Mouse (Mus musculus) neural tube, embryonic 14.5 days (tissue): Measurements from ENCODE around the gene Vamp1. TPM values are rescaled to one million over a fixed set of nuclear protein-coding genes. Genes with fewer than 3 reads are reported as not detected.

Experiments
- ATAC-seq: fragments of 200-750 bp; cut with Nextera tagmentation; 2 replicates; pipeline ENCODE4 v1.8.0; 2017; ENCODE audit warnings: low read depth, mild to moderate bottlenecking, moderate TSS enrichment, moderate library complexity
- H3K27ac ChIP-seq: fragments of 300-500 bp; sonication (generic); 2 replicates; pipeline ENCODE4 v1.5.1; 2014; ENCODE audit warnings: low read depth, mild to moderate bottlenecking, control low read depth, low read length, moderate library complexity, mixed read lengths
- H3K27me3 ChIP-seq: fragments of 300-500 bp; sonication (generic); 2 replicates; pipeline ENCODE4 v1.6.1; 2014; ENCODE audit warnings: low read length; ENCODE audit not compliant: control insufficient read depth, insufficient read depth
- H3K36me3 ChIP-seq: fragments of 300-500 bp; sonication (generic); 2 replicates; pipeline ENCODE4 v1.6.1; 2014; ENCODE audit warnings: low read length, mixed read lengths; ENCODE audit not compliant: control insufficient read depth, insufficient read depth
- H3K4me1 ChIP-seq: fragments of 300-500 bp; sonication (generic); 2 replicates; pipeline ENCODE4 v1.6.1; 2014; ENCODE audit warnings: low read length; ENCODE audit not compliant: control insufficient read depth, insufficient read depth
- H3K4me2 ChIP-seq: fragments of 300-500 bp; sonication (generic); 2 replicates; pipeline ENCODE4 v1.6.1; 2014; ENCODE audit warnings: mild to moderate bottlenecking, low read depth, low read length, control low read depth
- H3K4me3 ChIP-seq: fragments of 300-500 bp; sonication (generic); 2 replicates; pipeline ENCODE4 v1.5.1; 2014; ENCODE audit warnings: low read depth, low read length, control low read depth, mixed read lengths
- H3K9ac ChIP-seq: fragments of 300-500 bp; sonication (generic); replicated peaks from 2 replicates; pipeline ENCODE4 v1.6.1; 2014; ENCODE audit warnings: low read depth, mild to moderate bottlenecking, control low read depth, low read length, mixed read lengths
- H3K9me3 ChIP-seq: fragments of 300-500 bp; sonication (generic); 2 replicates; pipeline ENCODE4 v1.6.1; 2016; ENCODE audit warnings: low read length; ENCODE audit not compliant: control insufficient read depth
- WGBS: fragments of 180-500 bp; shearing (Covaris S2); extraction: QIAGEN DNeasy Blood & Tissue Kit; methylation state at CpG from one replicate; pipeline ENCODE4 v1.1.7; 2014; 5-methylcytosine and 5-hydroxymethylcytosine counted together
- polyA plus RNA-seq: library from polyadenylated mRNA; unstranded; fragments of >200 nt; fragmentation: Nextera tagmentation; extraction: Ambion mirVana; gene quantifications from 2 replicates; pipeline ENCODE4 v1.2.1, GENCODE M21; 2014

Vamp1 gene
- polyA plus RNA-seq, 1 experiment from 2014 or later = 21.2 TPM

DNA sequence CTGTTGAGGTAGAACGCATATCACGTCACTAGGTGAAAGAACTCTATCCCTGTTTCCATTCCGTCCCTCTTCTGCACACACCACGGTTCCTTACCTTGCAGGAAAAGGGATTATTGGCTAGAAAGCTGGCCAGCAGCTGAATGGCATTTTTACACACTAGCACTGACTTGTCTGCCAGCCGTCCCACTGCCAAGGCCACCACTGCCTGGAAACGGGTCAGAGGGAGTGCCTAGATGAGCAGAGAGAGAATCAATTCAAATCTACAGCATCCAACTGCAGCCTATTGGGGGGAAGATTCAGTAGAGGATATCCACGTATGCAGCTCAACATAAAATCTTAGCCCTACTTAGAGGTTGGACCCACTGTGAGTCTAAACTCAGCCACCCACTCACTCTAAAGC lies 35.8 kb upstream of the Vamp1 start:
- no peak overlapping the region for H3K4me3 ChIP-seq
- no peaks in the 10 kb centered on the region for H3K4me1 ChIP-seq
- no peak overlapping the region for H3K27ac ChIP-seq
- no peak for ATAC-seq
- peaks cover 72% of the 10 kb centered on the region for H3K36me3 ChIP-seq
- no peak overlapping the region for H3K9ac ChIP-seq
- no peaks in the 10 kb centered on the region for H3K27me3 ChIP-seq
- H3K4me2 ChIP-seq = no peak overlapping the region
- WGBS = 95% methylated on average over 7 of the region's 7 CpGs
- no peaks in the 10 kb centered on the region for H3K9me3 ChIP-seq

DNA sequence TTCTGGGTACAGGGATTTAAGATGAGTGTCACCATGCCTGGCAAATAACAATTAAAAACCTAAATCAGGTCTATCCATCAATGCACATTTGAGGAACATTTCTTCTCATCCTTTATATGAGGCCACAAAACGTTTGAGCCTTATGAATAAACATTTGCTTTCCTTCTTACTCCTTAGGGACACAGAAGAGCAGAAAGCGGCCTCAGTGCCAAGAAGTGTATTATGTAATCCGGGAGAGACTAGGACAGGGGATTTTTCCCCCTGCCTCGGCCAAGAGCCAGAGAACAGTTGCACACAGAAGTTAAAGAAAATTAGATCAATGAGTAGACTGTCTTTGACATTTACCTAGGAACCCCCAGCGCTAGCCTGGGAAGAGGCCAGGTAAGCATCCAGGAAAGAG lies 33.2 kb upstream of the Vamp1 start:
- H3K27ac ChIP-seq = no peak overlapping the region
- H3K4me1 ChIP-seq = no peaks in the 10 kb centered on the region
- H3K9me3 ChIP-seq = no peaks in the 10 kb centered on the region
- ATAC-seq = no peak
- H3K4me2 ChIP-seq = no peak overlapping the region
- H3K36me3 ChIP-seq = peaks cover 71% of the 10 kb centered on the region
- no peaks in the 10 kb centered on the region for H3K27me3 ChIP-seq
- no peak overlapping the region for H3K4me3 ChIP-seq
- 71% methylated on average over 5 of the region's 5 CpGs for WGBS
- H3K9ac ChIP-seq = no peak overlapping the region

DNA sequence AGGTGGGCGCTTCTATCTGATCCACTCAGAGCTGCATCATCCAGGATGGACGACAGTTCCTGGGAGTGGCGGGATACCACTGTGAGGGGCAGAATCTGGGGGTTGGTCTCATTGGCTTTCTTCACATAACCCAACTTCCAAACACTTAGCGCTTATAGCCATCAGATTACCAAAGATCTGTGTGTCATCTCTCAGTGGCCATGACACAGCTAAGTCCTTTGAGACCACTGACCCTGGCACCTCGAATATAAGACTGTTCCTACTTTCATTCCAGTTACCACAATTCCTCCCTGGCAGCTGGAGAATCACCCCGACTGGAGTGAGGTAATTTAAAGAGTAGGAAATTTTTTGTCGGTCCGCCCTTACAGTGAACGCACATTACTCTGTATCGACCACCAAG lies 29.1 kb upstream of the Vamp1 start:
- peaks cover 50% of the 10 kb centered on the region for H3K36me3 ChIP-seq
- WGBS = 96% methylated on average over 10 of the region's 10 CpGs

GRCm38 (mm10) chr6:125190816-125191215 lies 24.5 kb upstream of the Vamp1 start:
- Histone ChIP-seq H3K4me1 (peaks cover 6% of the 10 kb centered on the region; the same call in 1 of the 2 replicates), H3K9me3 (no peaks in the 10 kb centered on the region), H3K27me3 (no peaks in the 10 kb centered on the region), H3K4me2 (peak overlapping the region; percentile 90), H3K27ac (peak overlapping the region; percentile 97; the same call in 1 of the 2 replicates), H3K4me3 (peak overlapping the region; percentile 66), H3K36me3 (peaks cover 21% of the 10 kb centered on the region), H3K9ac (peak overlapping the region; percentile 37)
- ATAC-seq = no peak

More for the DNA sequence above, 29.1 kb upstream of the Vamp1 start:
- Histone ChIP-seq H3K27me3 (no peaks in the 10 kb centered on the region), H3K4me1 (no peaks in the 10 kb centered on the region), H3K4me3 (no peak overlapping the region), H3K4me2 (no peak overlapping the region), H3K9ac (no peak overlapping the region), H3K27ac (no peak overlapping the region), H3K9me3 (no peaks in the 10 kb centered on the region)
- ATAC-seq = no peak

- peak within 1 kb of the TSS; percentile 70 for H3K9ac ChIP-seq
- peaks cover 6% of the 10 kb centered on the region; the same call in 1 of the 2 replicates for H3K4me1 ChIP-seq
- H3K36me3 ChIP-seq = peaks cover 18% of the 10 kb centered on the region
- WGBS = under 1% methylated on average over 54 of the region's 54 CpGs
- no peaks in the 10 kb centered on the region for H3K9me3 ChIP-seq
- no peaks in the 10 kb centered on the region for H3K27me3 ChIP-seq
- peak; percentile 98 for ATAC-seq
- peak within 1 kb of the TSS; percentile 97 for H3K27ac ChIP-seq
- H3K4me3 ChIP-seq = peak within 1 kb of the TSS; percentile 66
- H3K4me2 ChIP-seq = peak within 1 kb of the TSS; percentile 90
These were observed 23.9 kb upstream of the Vamp1 start, which contains the start of the genes Ncapd2 and Mrpl51 for GRCm38 (mm10) chr6:125191332-125192015. Ncapd2 (minus strand) TSS chr6:125191701. Mrpl51 (plus strand) TSS chr6:125191801.

DNA sequence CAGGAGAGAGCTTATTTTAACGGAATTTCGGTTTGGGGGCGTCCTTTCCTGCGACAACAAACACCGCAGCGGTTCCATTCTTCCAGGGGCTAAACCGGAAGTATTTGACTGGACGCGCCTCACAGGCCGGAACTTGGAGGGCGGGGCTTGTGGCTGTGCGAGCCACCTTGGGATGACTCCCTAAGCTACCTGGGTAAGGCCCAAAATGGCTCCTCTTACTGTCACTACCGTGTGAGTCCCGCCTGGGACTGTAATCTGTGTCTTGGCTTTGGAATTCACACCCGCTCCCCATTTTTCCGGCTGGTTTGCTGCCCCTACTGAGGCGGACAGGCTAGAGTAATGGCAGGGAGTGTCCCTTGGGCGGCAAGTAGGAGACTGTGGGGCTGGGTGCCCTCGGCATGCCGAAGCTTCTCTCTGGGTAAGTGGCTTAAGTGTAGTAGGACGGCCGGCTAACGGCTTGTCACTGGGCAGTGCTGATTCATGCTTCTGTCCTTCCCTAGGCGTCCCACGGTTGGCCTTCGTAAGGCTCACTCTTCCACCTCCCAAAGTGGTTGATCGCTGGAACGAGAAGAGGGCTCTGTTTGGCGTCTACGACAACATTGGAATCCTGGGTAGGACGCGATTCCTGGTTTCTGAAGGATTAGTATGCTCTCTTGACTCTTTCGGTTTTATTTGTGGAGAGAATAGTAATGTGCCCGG lies 23.2 kb upstream of the Vamp1 start:
- Histone ChIP-seq H3K4me2 (peak overlapping the region; percentile 90), H3K9ac (peak overlapping the region; percentile 70), H3K27me3 (no peaks in the 10 kb centered on the region), H3K36me3 (peaks cover 12% of the 10 kb centered on the region), H3K27ac (peak overlapping the region; percentile 97), H3K4me1 (peaks cover 6% of the 10 kb centered on the region; the same call in 1 of the 2 replicates), H3K4me3 (peak overlapping the region; percentile 66), H3K9me3 (no peaks in the 10 kb centered on the region)
- under 1% methylated on average over 34 of the region's 34 CpGs for WGBS
- ATAC-seq = peak; percentile 96

GRCm38 (mm10) chr6:125192841-125193240 lies 22.5 kb upstream of the Vamp1 start:
- Histone ChIP-seq H3K4me1 (peaks cover 6% of the 10 kb centered on the region; the same call in 1 of the 2 replicates), H3K36me3 (peaks cover 6% of the 10 kb centered on the region; the same call in 1 of the 2 replicates), H3K4me2 (peak overlapping the region; percentile 90), H3K9ac (peak overlapping the region; percentile 70), H3K27ac (peak overlapping the region; percentile 97), H3K27me3 (no peaks in the 10 kb centered on the region), H3K4me3 (peak overlapping the region; percentile 66), H3K9me3 (no peaks in the 10 kb centered on the region)
- no peak for ATAC-seq
- WGBS = 48% methylated on average over 5 of the region's 5 CpGs

GRCm38 (mm10) chr6:125193390-125193789 lies 22.0 kb upstream of the Vamp1 start:
- H3K9ac ChIP-seq = no peak overlapping the region
- WGBS = 76% methylated on average over 7 of the region's 7 CpGs
- no peaks in the 10 kb centered on the region for H3K9me3 ChIP-seq
- ATAC-seq = no peak
- H3K4me1 ChIP-seq = peaks cover 6% of the 10 kb centered on the region; the same call in 1 of the 2 replicates
- H3K36me3 ChIP-seq = 0 out of 2 replicates have a peak, but pooled peaks cover 5% of the 10 kb centered on the region
- H3K27ac ChIP-seq = no peak overlapping the region
- no peak overlapping the region for H3K4me3 ChIP-seq
- H3K4me2 ChIP-seq = no peak overlapping the region
- H3K27me3 ChIP-seq = no peaks in the 10 kb centered on the region

- 0 out of 2 replicates have a peak, but pooled peaks cover 5% of the 10 kb centered on the region for H3K36me3 ChIP-seq
- peaks cover 6% of the 10 kb centered on the region; the same call in 1 of the 2 replicates for H3K4me1 ChIP-seq
- H3K27ac ChIP-seq = no peak overlapping the region
- no peak overlapping the region for H3K4me3 ChIP-seq
- H3K9ac ChIP-seq = no peak overlapping the region
- 9% methylated on average over 1 of the region's 1 CpGs for WGBS
- H3K9me3 ChIP-seq = no peaks in the 10 kb centered on the region
- ATAC-seq = no peak
- no peak overlapping the region for H3K4me2 ChIP-seq
- no peaks in the 10 kb centered on the region for H3K27me3 ChIP-seq
These were observed 19.7 kb upstream of the Vamp1 start for GRCm38 (mm10) chr6:125195541-125196075.
